Mouse (Mus musculus): ENCODE results near the gene Sp6. TPM values are rescaled to one million over a fixed set of nuclear protein-coding genes. Genes with fewer than 3 reads are reported as not detected.

The Sp6 gene
- polyA plus RNA-seq (2012; rRNA removed) = 0.02 and 0.06 TPM in 2 replicates
- polyA plus RNA-seq (2014; fragmentation: Nextera tagmentation; extraction: Ambion mirVana) = not detected in 2 replicates

- peaks cover 46% of the 10 kb centered on the region for H3K27me3 ChIP-seq (ENCODE audit: control insufficient read depth, insufficient read depth, low read length)
Observed at GRCm38 (mm10) chr11:97013121-97013670, at the start of gene Sp6. TSS of gene Sp6 (plus strand) at chr11:97013394.

GRCm38 (mm10) chr11:96963580-96963979 is 49.6 kb upstream of the Sp6 start:
- Histone ChIP-seq H3K9me3 (ENCODE audit: control insufficient read depth, low read length) (no peaks in the 10 kb centered on the region), H3K27me3 (ENCODE audit: control insufficient read depth, insufficient read depth, low read length) (no peaks in the 10 kb centered on the region), H3K36me3 (replicated peaks; ENCODE audit: control insufficient read depth, insufficient read depth, low read depth) (peaks cover 61% of the 10 kb centered on the region), H3K4me2 (ENCODE audit: low read depth) (no peak overlapping the region), H3K4me3 (ENCODE audit: insufficient read depth in 1 of 2, low read depth in 2 of 2, low read length in 2 of 2) (no peak overlapping the region), H3K9ac (replicated peaks) (no peak overlapping the region), H3K27ac (peak overlapping the region; percentile 47; the same call in 1 of the 2 replicates), H3K4me1 (replicated peaks; ENCODE audit: control insufficient read depth in 2 of 2, insufficient read depth in 2 of 2, low read length in 1 of 2) (peaks cover 28 to 33% of the 10 kb centered on the region in 2 experiments)
- ATAC-seq (ENCODE audit: insufficient read depth) (peak; percentile 68), DNase-seq (ENCODE audit: low read depth in 3 of 3, low spot score in 3 of 3) (peak in 2 of 3 experiments; percentile 66 to 73)
- 29% methylated on average over 8 of the region's 8 CpGs for WGBS (ENCODE audit: insufficient replicate concordance)
- peak; percentile 98 for TF ChIP-seq CTCF (IDR thresholded peaks at IDR 0.05; ENCODE audit: low read depth)
- TF ChIP-seq EP300 (IDR thresholded peaks at IDR 0.05; ENCODE audit: low read depth) = no peak

More at GRCm38 (mm10) chr11:97013121-97013670, at the start of gene Sp6:
- H3K4me3 ChIP-seq (ENCODE audit: insufficient read depth in 1 of 2, low read depth in 2 of 2, low read length in 2 of 2) = no peak within 1 kb of the TSS
- H3K9me3 ChIP-seq (ENCODE audit: control insufficient read depth, low read length) = no peaks in the 10 kb centered on the region
- no peak for DNase-seq (ENCODE audit: low read depth in 3 of 3, low spot score in 3 of 3)
- 24% methylated on average over 8 of the region's 8 CpGs for WGBS (ENCODE audit: insufficient replicate concordance)
- H3K4me2 ChIP-seq (ENCODE audit: low read depth) = no peak within 1 kb of the TSS
- ATAC-seq (ENCODE audit: insufficient read depth) = no peak
- H3K9ac ChIP-seq (replicated peaks) = no peak within 1 kb of the TSS
- H3K36me3 ChIP-seq (replicated peaks; ENCODE audit: control insufficient read depth, insufficient read depth, low read depth) = no peaks in the 10 kb centered on the region
- no peak within 1 kb of the TSS for H3K27ac ChIP-seq
- TF ChIP-seq CTCF (IDR thresholded peaks at IDR 0.05; ENCODE audit: low read depth) = no peak
- TF ChIP-seq EP300 (IDR thresholded peaks at IDR 0.05; ENCODE audit: low read depth) = no peak
- H3K4me1 ChIP-seq (replicated peaks; ENCODE audit: control insufficient read depth in 2 of 2, insufficient read depth in 2 of 2, low read length in 1 of 2) = no peaks in the 10 kb centered on the region

DNA sequence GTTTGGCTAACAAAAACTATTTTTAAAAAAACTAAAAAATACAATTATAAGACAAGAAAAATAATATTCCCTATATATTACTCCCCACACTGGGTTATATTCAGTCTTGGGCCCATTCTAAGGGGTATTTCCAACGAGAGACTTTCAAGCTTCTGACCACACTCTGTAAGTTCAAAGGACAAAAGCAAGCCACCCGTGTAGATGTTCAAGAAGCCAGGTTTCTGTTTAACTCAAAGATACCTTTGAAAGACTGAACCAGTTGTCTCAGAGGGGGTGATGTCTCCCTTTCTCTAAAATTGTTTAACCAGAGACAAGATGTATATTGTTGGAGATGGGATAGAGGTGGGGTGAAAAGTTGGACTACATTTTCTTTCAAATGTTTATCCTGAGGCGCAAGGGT is 47.0 kb upstream of the Sp6 start:
- peak overlapping the region; percentile 41; the same call in 1 of the 2 replicates for H3K27ac ChIP-seq
- H3K4me2 ChIP-seq (ENCODE audit: low read depth) = no peak overlapping the region; the same call in 1 of the 2 replicates
- ATAC-seq (ENCODE audit: insufficient read depth) = no peak

DNA sequence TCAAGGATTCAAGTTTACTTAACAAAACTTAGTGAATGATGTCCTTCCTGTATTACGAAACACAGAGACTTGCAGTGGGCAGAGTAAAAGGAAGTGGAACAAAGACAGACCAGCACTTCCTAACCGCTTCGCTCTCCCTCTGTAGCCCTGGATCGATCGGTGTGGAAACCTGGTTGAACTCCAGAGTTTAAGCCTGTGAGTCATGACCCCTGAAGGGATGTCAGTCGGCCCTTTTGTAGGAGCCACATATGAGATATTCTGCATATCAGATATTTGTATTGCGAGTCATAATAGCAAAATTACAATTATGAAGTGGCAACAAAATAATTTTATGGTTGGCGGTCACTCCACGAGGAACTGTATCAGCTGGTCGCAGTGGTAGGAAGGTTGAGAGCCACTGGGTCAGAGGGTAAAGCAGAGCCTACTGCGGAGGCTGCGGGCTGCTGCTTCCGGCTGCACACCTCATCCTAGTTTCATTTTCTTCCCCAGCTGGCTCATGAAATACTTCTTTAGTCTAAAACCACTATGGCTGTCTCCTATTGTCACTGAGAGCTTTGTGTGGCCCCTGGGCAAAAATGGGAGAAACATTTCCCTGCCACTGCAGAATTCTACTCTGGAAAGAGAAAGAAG is 46.2 kb upstream of the Sp6 start:
- 0 out of 2 replicates have a peak, but pooled peaks have one; percentile 26 for ATAC-seq (ENCODE audit: insufficient read depth)
- WGBS (ENCODE audit: insufficient replicate concordance) = 24% methylated on average over 13 of the region's 13 CpGs

More for the DNA sequence above, 47.0 kb upstream of the Sp6 start:
- no peak overlapping the region for H3K4me3 ChIP-seq (ENCODE audit: insufficient read depth in 1 of 2, low read depth in 2 of 2, low read length in 2 of 2)
- TF ChIP-seq EP300 (IDR thresholded peaks at IDR 0.05; ENCODE audit: low read depth) = no peak
- TF ChIP-seq CTCF (IDR thresholded peaks at IDR 0.05; ENCODE audit: low read depth) = no peak
- peaks cover 36% of the 10 kb centered on the region for H3K36me3 ChIP-seq (replicated peaks; ENCODE audit: control insufficient read depth, insufficient read depth, low read depth)
- no peaks in the 10 kb centered on the region for H3K27me3 ChIP-seq (ENCODE audit: control insufficient read depth, insufficient read depth, low read length)
- peak overlapping the region; percentile 27; the same call in 1 of the 2 replicates for H3K9ac ChIP-seq (replicated peaks)
- H3K4me1 ChIP-seq (replicated peaks; ENCODE audit: control insufficient read depth in 2 of 2, insufficient read depth in 2 of 2, low read length in 1 of 2) = peaks cover 50 to 58% of the 10 kb centered on the region in 2 experiments
- 61% methylated on average over 3 of the region's 3 CpGs for WGBS (ENCODE audit: insufficient replicate concordance)
- no peak for DNase-seq (ENCODE audit: low read depth in 3 of 3, low spot score in 3 of 3)
- H3K9me3 ChIP-seq (ENCODE audit: control insufficient read depth, low read length) = no peaks in the 10 kb centered on the region

More for the DNA sequence above, 46.2 kb upstream of the Sp6 start:
- Histone ChIP-seq H3K4me2 (ENCODE audit: low read depth) (peak overlapping the region; percentile 74), H3K27me3 (ENCODE audit: control insufficient read depth, insufficient read depth, low read length) (no peaks in the 10 kb centered on the region), H3K9me3 (ENCODE audit: control insufficient read depth, low read length) (no peaks in the 10 kb centered on the region), H3K9ac (replicated peaks) (peak overlapping the region; percentile 54), H3K4me3 (ENCODE audit: insufficient read depth in 1 of 2, low read depth in 2 of 2, low read length in 2 of 2) (peak overlapping the region; percentile 35 to 47), H3K27ac (peak overlapping the region; percentile 74), H3K36me3 (replicated peaks; ENCODE audit: control insufficient read depth, insufficient read depth, low read depth) (peaks cover 27% of the 10 kb centered on the region), H3K4me1 (replicated peaks; ENCODE audit: control insufficient read depth in 2 of 2, insufficient read depth in 2 of 2, low read length in 1 of 2) (peaks cover 46 to 55% of the 10 kb centered on the region in 2 experiments)
- TF ChIP-seq CTCF (IDR thresholded peaks at IDR 0.05; ENCODE audit: low read depth) (no peak), EP300 (IDR thresholded peaks at IDR 0.05; ENCODE audit: low read depth) (no peak)
- no peak for DNase-seq (ENCODE audit: low read depth in 3 of 3, low spot score in 3 of 3)
